Mouse (Mus musculus) thymus, postnatal 25 days (tissue): Measurements from ENCODE around the gene Gm8947.
A peak's percentile ranks its signal among the peaks of the same experiment; 100 is the strongest.
"Not testable (repeated sequence)": the region's sequence is repeated elsewhere in the genome, so short reads cannot be mapped to it uniquely, and the experiment has no call there.

Experiments
- DNase-seq: peaks from one replicate; pipeline ENCODE4 v3.0.0; 2022

Gm8947 gene

GRCm38 (mm10) chr1:151182266-151182665, 9.9 kb upstream of the Gm8947 start, which contains the start of gene Gm47985:
Gene Gm47985, plus strand, starts transcription at chr1:151182537.
- DNase-seq = not testable (repeated sequence)

GRCm38 (mm10) chr1:151186186-151186585, 6.0 kb upstream of the Gm8947 start:
- not testable (repeated sequence) for DNase-seq

- not testable (repeated sequence) for DNase-seq
Measured at GRCm38 (mm10) chr1:151186879-151187424, 5.2 kb upstream of the Gm8947 start.

GRCm38 (mm10) chr1:151188469-151188868, 3.7 kb upstream of the Gm8947 start:
- DNase-seq = no peak

- DNase-seq = not testable (repeated sequence)
Measured at GRCm38 (mm10) chr1:151192739-151193138, 563 bp downstream of the Gm8947 start.

GRCm38 (mm10) chr1:151195986-151196385, 3.8 kb downstream of the Gm8947 start:
- not testable (repeated sequence) for DNase-seq

- not testable (repeated sequence) for DNase-seq
Measured at GRCm38 (mm10) chr1:151196690-151197089, 4.5 kb downstream of the Gm8947 start.

- not testable (repeated sequence) for DNase-seq
Measured at GRCm38 (mm10) chr1:151198120-151198519, 5.9 kb downstream of the Gm8947 start, which contains the start of gene Gm47995. Gene Gm47995, plus strand, starts transcription at chr1:151198448.

- not testable (repeated sequence) for DNase-seq
Measured at GRCm38 (mm10) chr1:151200620-151201019, 8.4 kb downstream of the Gm8947 start.

- not testable (repeated sequence) for DNase-seq
Measured at GRCm38 (mm10) chr1:151202771-151203170, 10.6 kb downstream of the Gm8947 start.

GRCm38 (mm10) chr1:151203818-151204217, 11.6 kb downstream of the Gm8947 start, which contains the start of gene 3110040M04Rik:
Gene 3110040M04Rik, plus strand, starts transcription at chr1:151204121.
- not testable (repeated sequence) for DNase-seq

- DNase-seq = not testable (repeated sequence)
Measured at GRCm38 (mm10) chr1:151208493-151208892, 16.3 kb downstream of the Gm8947 start.

- not testable (repeated sequence) for DNase-seq
Measured at GRCm38 (mm10) chr1:151208944-151209343, 16.8 kb downstream of the Gm8947 start.

- peak; percentile 25 for DNase-seq
Measured at GRCm38 (mm10) chr1:151209824-151210355, 17.7 kb downstream of the Gm8947 start, which contains the start of gene Gm47996. Gene Gm47996, plus strand, starts transcription at chr1:151210131.

GRCm38 (mm10) chr1:151211666-151212065, 19.5 kb downstream of the Gm8947 start:
- not testable (repeated sequence) for DNase-seq

GRCm38 (mm10) chr1:151214862-151215261, 22.7 kb downstream of the Gm8947 start:
- DNase-seq = no peak

- DNase-seq = no peak
Measured at GRCm38 (mm10) chr1:151215985-151216384, 23.8 kb downstream of the Gm8947 start.

GRCm38 (mm10) chr1:151216417-151216816, 24.2 kb downstream of the Gm8947 start:
- no peak for DNase-seq

- DNase-seq = no peak
Measured at GRCm38 (mm10) chr1:151219045-151219444, 26.9 kb downstream of the Gm8947 start.

- no peak for DNase-seq
Measured at GRCm38 (mm10) chr1:151220098-151220497, 27.9 kb downstream of the Gm8947 start.

- no peak for DNase-seq
Measured at GRCm38 (mm10) chr1:151222561-151223267, 30.5 kb downstream of the Gm8947 start.

- DNase-seq = no peak
Measured at GRCm38 (mm10) chr1:151223377-151223776, 31.2 kb downstream of the Gm8947 start.

- DNase-seq = no peak
Measured at GRCm38 (mm10) chr1:151224536-151224935, 32.4 kb downstream of the Gm8947 start.

- DNase-seq = no peak
Measured at GRCm38 (mm10) chr1:151227506-151227905, 35.3 kb downstream of the Gm8947 start.
